Mouse (Mus musculus) spleen, postnatal 4 days (tissue): ENCODE measurements at regions not wholly inside any gene's neighbourhood (a gene's known extent, or its start where the extent isn't known, plus 50 kb on each side); places are given as distances from the start of the nearest gene placed in this dataset.

ENCODE experiments used
- DNase-seq, 2 experiments: peaks; one replicate each; pipeline ENCODE4 v3.0.0; 2022; ENCODE audit warnings: low spot score in 2 of 2

DNA sequence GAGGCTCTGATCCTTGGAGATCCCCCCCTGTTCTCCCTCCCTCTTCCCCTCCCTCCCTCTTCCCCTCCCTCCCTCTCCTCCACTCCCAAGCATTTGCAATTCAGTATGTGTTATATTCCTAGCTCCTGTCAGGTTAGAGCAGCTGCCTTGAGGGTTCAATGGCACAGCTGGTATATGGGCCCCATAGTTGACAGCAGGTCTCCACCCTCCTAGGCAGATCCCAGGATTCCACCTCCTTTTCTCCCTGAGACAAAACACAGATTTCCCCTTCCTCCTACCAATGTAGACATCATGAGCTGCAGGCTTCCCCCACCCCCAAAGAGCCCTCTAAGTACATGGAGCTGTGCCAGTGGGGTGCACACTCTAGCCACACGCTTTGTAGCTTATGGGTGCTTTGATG lies 137.8 kb downstream of the Unc5cl start:
- no peak for DNase-seq

- no peak for DNase-seq
These were observed 140.8 kb downstream of the Unc5cl start for GRCm38 (mm10) chr17:48595418-48595963.

DNA sequence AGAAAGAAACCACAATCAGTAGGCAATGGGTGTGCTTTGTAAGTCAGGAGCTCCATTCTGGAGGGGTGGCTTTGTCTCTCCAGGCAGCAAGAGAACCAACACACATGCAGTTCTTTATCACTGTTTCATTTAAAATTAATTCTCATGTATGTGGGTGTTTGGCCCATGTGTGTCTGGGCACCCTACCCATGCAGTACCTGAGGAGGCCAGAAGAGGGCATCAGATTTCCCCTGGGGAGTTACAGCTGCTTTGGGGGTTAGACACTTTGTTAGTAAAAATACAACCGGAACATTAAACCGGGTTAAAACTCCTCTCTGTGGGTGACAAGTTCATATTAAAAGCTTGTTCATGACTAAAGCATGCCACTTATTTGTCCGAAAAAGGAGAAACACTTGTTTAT lies 141.7 kb downstream of the Unc5cl start:
- DNase-seq, result no peak

DNA sequence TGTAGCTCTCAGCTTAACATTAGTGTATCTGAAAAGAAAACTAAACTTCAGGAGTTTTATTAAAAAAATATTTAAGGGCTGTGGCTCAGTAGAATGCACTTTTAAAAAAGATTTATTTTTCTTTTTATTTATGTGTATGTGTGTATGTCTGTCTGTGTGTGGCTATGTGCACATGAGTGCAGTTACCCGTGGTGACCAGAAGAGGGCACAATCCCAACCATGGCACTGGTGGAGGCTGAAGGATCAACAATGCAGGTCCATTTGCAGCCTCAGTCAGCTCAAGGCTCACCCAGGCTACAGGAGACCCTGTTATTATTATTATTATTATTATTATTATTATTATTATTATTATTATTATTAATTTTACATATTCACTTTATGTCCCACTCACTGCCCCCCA lies 142.6 kb downstream of the Unc5cl start:
- no peak for DNase-seq

GRCm38 (mm10) chr17:48598471-48599141 lies 143.9 kb downstream of the Unc5cl start:
- DNase-seq, result no peak

GRCm38 (mm10) chr17:48600176-48600575 lies 145.5 kb downstream of the Unc5cl start:
- no peak for DNase-seq

DNA sequence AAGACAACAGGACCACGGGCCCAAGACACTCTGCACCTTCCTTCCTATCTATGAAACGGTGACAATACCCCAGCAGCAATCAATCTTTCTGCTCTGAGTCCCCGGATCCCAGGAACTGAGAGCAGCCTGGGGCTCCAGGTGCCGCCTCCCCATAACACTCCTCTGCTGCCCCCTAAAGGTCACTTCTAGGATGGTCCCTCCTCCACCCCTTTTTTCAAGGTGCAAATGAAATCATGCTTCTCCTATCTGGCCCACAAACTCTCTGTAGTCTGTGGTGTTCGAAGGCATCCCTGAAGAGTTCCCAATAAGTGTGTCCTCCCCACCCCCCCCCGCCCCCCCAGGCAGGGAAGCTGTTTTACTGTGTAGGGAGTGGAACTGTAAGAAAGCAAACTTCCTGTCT lies 147.9 kb downstream of the Unc5cl start:
- DNase-seq, result peak; percentile 44 to 75

DNA sequence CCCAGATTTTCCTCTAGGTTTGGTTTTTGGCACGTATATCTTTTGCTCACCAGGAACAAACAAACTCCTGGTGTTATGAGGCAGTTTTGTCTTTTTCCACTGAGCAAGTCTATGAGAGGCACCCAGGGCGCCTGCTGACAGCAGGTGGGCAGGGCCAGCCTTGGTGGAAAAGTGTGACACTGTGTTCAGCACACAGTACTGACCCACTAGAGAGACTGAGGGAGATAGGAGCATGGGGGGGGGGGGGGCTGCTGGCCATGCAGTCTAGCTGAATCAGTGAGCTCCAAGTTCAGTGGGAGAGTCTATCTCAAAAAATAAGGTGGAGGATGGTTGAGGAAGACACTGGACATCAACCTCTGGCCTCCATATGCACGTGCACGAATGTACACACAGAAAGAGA lies 152.1 kb downstream of the Unc5cl start:
- DNase-seq, result no peak

- DNase-seq, result no peak
These were observed 153.6 kb downstream of the Unc5cl start for GRCm38 (mm10) chr17:48608315-48608714.

DNA sequence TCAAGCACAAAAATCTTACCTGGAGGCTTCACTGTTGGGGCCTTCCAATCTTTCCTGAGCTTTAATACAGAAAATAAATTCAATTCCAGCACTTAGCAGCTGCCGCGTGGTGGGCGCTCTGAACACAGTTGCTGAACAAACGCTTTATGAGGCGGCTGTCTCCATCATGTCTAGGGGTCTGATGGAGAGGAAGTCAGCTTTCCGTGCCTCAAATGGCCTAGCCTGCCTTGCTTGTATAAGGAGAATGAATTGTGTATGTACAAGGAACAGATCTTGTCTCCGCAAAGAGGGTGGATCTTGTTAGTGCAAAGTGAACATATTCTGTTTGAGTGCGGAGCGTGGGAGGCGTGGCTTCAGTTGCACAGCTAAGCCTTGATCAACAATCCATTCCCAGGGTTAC lies 155.4 kb downstream of the Unc5cl start:
- DNase-seq, result no peak

GRCm38 (mm10) chr17:48610806-48611205 lies 156.1 kb downstream of the Unc5cl start:
- DNase-seq, result no peak

DNA sequence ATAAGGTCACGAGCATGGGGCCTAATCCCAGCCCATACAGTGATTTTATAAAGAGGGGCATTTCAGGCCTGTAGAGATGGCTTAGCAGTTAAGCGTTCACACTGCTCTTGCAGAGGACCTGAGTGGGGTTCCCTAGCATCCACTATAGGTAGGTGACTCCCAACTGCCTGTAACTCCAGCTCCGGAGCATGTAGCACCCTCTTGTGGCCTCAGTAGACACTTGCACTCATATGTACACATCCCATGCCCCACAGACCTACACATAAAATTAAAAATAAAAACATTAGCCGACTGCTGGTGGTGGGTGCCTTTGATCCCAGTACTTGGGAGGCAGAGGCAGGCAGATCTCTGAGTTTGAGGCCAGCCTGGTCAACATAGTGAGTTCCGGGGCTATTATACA lies 158.8 kb downstream of the Unc5cl start:
- no peak for DNase-seq

- DNase-seq, result no peak
These were observed 160.5 kb downstream of the Unc5cl start for GRCm38 (mm10) chr17:48615248-48615647.

- DNase-seq, result no peak
These were observed 161.5 kb downstream of the Unc5cl start for GRCm38 (mm10) chr17:48616205-48616604.

DNA sequence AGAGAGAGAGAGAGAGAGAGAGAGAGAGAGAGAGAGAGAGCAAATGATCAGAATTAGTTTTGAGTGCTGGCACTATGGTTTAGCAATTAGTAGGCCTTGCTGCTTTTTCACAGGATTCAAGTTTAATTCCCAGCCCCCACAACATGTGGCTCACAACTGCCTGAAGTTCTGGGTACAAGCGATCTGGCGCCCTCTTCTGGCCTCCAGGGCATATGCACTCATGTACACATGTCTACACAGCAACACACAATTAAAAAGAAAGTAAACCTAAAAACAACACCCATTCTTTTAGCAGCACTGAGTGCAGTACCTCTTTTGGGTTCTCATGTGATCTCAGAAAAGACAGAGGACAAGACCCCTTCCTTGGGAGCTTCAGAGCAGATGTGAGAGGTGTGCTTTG lies 166.2 kb downstream of the Unc5cl start:
- no peak for DNase-seq

GRCm38 (mm10) chr17:48621676-48622075 lies 167.0 kb downstream of the Unc5cl start:
- no peak for DNase-seq

DNA sequence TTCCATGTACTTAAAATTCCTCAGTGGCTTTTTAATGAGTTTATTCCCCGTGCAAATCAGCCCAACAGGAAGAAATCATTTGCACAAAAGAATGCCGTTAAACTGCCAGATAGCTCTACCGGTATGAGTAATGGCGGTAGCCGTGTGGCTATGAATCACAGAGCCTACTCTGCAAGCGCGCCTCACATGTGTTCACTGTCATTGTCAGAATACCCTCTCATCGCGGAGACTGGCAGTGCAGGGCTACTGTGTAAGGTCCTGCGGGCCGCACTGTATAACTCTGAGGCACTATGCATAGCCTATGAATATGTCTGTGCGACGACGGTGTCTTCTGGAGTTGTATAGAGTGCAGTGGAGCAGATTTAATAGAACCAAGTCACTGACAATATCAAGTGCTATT lies 170.2 kb downstream of the Unc5cl start:
- DNase-seq, result no peak

- no peak for DNase-seq
These were observed 171.3 kb downstream of the Unc5cl start for GRCm38 (mm10) chr17:48625971-48626370.

DNA sequence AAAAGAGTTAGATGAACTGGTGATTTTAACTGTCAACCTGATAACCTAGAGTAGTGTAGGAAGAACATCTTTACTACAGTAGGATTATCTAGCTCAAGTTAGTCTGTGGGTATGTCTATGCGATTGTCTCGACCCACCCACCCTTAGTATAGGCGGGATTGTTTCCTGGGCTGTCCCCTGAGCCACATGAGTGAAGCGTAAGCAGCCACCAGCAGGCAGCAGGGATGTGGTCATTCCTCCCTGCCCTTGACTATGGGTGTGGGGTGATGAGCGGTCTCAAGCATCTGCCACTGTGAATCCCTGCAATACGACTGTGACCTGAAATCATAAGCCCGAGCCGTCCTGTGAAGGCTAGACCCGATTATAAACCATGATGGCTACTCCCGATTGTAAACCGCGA lies 184.9 kb downstream of the Unc5cl start:
- DNase-seq, result no peak

DNA sequence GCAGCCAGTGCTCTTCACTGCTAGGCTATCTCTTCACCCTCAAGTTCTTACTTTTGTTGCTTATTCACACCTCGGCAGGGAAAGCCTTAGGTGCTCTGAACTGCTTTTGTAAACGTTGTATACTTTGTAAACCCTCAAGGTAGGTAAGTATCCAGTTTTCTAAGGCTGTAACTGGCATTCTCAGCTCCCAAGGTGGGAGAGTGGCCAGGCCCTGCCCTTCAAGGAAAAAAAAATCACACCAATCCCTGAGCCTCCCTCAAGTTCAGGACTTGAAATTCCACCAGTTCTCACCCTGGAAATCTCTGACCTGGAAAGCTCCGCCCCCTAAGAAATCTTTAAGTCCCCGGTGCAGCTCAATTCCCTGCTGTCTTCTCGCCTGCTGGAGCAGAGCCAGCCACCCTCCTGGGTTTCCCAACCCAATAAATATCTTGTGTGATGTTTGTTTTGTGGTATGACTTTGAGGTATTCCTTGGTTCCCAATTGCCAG lies 188.9 kb downstream of the Unc5cl start:
- DNase-seq, result no peak

DNA sequence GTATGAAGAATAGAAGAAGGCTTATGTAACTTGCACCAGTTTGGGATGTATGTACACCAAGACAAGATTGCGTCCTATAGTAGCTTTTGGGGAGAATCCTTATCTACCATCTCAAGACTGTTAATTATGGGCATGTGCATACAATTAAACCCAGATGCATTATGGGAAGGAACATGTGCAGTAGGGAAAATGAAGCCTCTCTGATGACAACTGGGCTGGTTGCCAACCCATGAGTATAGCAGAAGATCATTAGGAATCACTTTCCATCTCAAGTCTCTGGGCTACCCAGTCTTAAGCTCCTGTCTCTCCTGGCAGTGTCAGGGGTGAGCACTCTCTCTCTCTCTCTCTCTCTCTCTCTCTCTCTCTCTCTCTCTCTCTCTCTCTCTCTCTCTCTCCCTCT lies 190.4 kb downstream of the Unc5cl start:
- no peak for DNase-seq

GRCm38 (mm10) chr17:48646626-48647195 lies 192.0 kb downstream of the Unc5cl start:
- no peak for DNase-seq

DNA sequence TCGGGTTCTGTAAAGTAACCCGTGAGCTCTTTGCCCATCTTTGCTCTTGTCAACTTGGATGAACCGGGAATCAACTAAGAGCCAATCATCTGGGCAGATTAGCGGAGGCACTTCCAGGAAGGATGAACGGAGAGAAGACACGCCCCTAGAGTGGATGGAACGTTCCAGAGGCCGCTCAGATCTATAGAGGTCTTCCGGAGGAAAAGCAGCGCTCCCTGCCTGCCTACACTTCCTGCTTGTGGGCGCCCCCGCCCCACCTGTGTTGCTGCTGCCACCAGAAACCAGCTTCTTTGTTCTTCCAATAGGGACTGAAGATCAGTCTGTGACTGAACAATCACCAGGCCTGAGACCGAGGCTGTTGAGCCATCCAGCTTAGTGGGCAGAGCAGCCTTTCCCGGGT lies 192.7 kb downstream of the Unc5cl start:
- no peak for DNase-seq

DNA sequence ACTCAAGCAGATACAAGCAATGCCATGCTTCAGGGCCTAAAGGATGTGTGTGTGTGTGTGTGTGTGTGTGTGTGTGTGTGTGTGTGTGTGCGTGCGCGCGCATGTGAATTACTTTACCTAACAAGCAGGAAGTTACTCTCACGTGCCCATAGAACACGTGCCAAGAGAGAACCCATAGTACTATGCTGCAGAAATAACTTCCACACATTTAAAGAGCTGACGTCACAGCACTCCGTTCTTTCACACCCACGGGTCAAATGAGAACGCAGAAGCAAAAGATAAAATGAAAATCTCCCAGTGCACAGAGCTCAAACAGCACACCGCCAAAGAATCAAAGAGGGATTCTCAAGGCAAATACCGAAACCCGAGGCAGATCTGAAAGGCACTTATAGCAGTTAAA lies 195.9 kb downstream of the Unc5cl start:
- DNase-seq, result no peak
